Mouse (Mus musculus): ENCODE data around the gene Plekhh3.

Plekhh3 gene

DNA sequence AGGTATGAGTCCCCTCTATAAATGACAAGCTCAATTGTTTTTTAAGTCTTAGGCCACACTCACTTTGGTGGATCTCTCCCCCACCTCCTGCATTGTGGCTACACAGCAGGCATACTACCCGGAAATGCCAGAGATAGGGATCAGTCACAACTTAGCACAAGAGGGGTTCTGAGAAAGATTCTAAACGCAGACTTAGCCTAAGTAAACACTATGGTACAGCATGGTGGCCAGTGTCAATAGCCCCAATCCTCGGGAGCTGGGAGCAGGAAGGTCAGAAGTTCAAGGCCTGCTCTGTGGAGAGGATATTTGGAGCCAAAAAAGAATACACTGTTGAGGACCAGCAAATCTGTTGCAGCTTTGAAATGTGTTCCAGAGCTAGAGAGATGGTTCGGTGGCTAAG lies 53.0 kb downstream of the Plekhh3 start:
- DNase-seq: no peak

DNA sequence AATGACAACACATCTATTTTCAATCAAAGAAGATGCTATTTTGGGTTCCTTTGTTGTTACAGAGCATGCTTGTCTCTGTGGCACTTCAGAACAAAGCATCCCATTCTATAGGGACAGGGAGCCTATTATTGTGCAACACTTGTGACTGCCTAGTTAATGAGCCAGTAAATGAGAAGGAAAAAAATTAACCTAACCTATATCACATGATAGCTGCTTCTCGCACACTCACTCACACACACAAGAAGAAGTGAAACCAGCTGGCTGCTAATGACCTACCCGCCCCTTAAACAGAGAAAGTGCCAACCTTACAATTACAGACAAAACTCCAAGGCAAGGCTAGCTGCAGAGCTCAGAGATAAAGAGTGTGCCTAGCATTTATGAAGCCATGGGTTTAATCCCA lies 55.6 kb downstream of the Plekhh3 start:
- DNase-seq: no peak

Measured in right cerebral cortex, postnatal 25 days (tissue).